Mouse (Mus musculus) left cerebral cortex, adult 11 months (tissue): Measurements from ENCODE around the gene Prkar2a.
A peak's percentile ranks its signal among the peaks of the same experiment; 100 is the strongest.

ENCODE experiments used
- DNase-seq: peaks from one replicate; pipeline ENCODE4 v3.0.0; 2022; ENCODE audit warnings: low spot score

The Prkar2a gene

GRCm38 (mm10) chr9:108692226-108693041, 3.3 kb downstream of the Prkar2a start:
- peak; percentile 46 for DNase-seq

GRCm38 (mm10) chr9:108693946-108694345, 4.8 kb downstream of the Prkar2a start:
- DNase-seq = no peak

GRCm38 (mm10) chr9:108694533-108694932, 5.4 kb downstream of the Prkar2a start:
- no peak for DNase-seq

GRCm38 (mm10) chr9:108702476-108702875, 13.4 kb downstream of the Prkar2a start:
- DNase-seq = no peak

- no peak for DNase-seq
Observed at GRCm38 (mm10) chr9:108703373-108704110, 14.4 kb downstream of the Prkar2a start.

- no peak for DNase-seq
Observed at GRCm38 (mm10) chr9:108704591-108704990, 15.5 kb downstream of the Prkar2a start.

GRCm38 (mm10) chr9:108707212-108707611, 18.1 kb downstream of the Prkar2a start:
- DNase-seq = no peak

- DNase-seq = no peak
Observed at GRCm38 (mm10) chr9:108708833-108709232, 19.7 kb downstream of the Prkar2a start.

- no peak for DNase-seq
Observed at GRCm38 (mm10) chr9:108710767-108711166, 21.7 kb downstream of the Prkar2a start.

- DNase-seq = no peak
Observed at GRCm38 (mm10) chr9:108716199-108716598, 27.1 kb downstream of the Prkar2a start.

- no peak for DNase-seq
Observed at GRCm38 (mm10) chr9:108723751-108724150, 34.6 kb downstream of the Prkar2a start.

- DNase-seq = no peak
Observed at GRCm38 (mm10) chr9:108726116-108726515, 37.0 kb downstream of the Prkar2a start.

GRCm38 (mm10) chr9:108729050-108729449, 39.9 kb downstream of the Prkar2a start:
- DNase-seq = no peak

GRCm38 (mm10) chr9:108732462-108732861, 43.3 kb downstream of the Prkar2a start:
- DNase-seq = no peak

- DNase-seq = no peak
Observed at GRCm38 (mm10) chr9:108734626-108735025, 45.5 kb downstream of the Prkar2a start.

GRCm38 (mm10) chr9:108739239-108739638, 50.1 kb downstream of the Prkar2a start:
- DNase-seq = no peak

GRCm38 (mm10) chr9:108740062-108740461, 50.9 kb downstream of the Prkar2a start:
- DNase-seq = no peak

- no peak for DNase-seq
Observed at GRCm38 (mm10) chr9:108742048-108742447, 52.9 kb downstream of the Prkar2a start.

- no peak for DNase-seq
Observed at GRCm38 (mm10) chr9:108746876-108747499, 57.9 kb downstream of the Prkar2a start.

GRCm38 (mm10) chr9:108747694-108748093, 58.6 kb downstream of the Prkar2a start:
- no peak for DNase-seq

GRCm38 (mm10) chr9:108748600-108749183, 59.6 kb downstream of the Prkar2a start:
- DNase-seq = no peak

- no peak for DNase-seq
Observed at GRCm38 (mm10) chr9:108750616-108751015, 61.5 kb downstream of the Prkar2a start.
